Mouse (Mus musculus) ovary, postnatal 36 days (tissue): ENCODE results near the gene Kcnq4.

Experiments
- DNase-seq: peaks from one replicate; pipeline ENCODE4 v3.0.0; 2022; ENCODE audit warnings: low spot score, mixed read lengths

Gene Kcnq4

GRCm38 (mm10) chr4:120747941-120748866, at the start of gene Kcnq4:
Gene Kcnq4 (minus strand): TSS chr4:120748612.
- DNase-seq: no peak

DNA sequence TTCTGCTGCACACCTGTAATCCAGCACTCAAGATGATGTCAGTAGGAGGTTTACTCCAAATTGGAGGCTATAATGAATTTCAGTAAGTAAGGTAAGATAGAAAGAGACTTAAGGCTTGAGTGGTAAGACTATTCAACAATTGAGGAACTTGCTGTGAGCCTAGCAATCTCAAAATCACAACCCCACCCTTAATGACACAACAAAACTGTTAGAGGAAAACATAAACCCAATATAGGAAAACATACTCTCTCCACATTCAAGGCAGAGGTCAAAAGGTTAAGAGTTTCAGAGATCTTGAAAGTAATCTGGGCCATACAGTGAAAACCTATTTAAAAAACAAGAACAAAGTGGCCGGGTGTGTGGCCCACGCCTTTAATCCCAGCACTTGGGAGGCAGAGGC, 48.3 kb upstream of the Kcnq4 start:
- no peak for DNase-seq

DNA sequence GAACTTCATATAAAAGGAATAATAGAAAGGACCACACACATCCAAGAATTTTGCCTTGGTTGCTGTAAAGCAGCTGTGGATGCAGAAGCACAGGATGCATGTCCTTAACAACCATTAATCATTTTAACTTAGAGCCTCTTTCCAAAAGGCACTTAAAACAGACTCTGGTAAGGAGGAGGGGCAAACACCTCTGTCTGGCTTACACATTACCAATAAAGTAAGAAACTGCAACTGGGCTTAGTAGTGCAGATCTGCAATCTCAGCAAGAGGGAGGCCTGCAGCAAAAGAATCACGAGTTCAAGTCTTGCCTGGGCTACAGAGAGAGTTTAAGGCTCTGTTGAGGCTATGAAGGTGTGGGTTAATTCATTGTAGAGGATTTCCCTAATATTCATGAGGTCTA, 47.2 kb upstream of the Kcnq4 start:
- DNase-seq: no peak

DNA sequence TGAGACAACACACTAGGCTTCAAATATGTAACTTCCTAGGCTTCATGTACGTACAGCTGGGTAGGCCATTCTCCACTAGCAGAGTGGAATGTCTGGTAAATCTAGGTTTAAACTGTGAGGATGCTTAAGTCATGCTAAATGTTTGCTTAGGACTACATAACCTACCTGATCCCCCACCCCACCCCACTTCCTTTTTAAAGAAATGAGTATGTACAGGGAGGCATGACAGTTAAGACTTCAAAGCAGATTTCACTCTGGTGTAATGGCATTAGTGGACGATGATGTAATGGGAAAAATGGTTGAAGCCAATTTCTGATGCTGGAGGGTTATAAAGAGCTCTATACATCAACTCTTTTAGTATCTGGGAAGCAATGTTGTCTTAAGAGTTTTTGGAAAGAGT, 44.5 kb upstream of the Kcnq4 start:
- no peak for DNase-seq

- DNase-seq: no peak
These were observed 41.6 kb upstream of the Kcnq4 start for GRCm38 (mm10) chr4:120790027-120790426.

DNA sequence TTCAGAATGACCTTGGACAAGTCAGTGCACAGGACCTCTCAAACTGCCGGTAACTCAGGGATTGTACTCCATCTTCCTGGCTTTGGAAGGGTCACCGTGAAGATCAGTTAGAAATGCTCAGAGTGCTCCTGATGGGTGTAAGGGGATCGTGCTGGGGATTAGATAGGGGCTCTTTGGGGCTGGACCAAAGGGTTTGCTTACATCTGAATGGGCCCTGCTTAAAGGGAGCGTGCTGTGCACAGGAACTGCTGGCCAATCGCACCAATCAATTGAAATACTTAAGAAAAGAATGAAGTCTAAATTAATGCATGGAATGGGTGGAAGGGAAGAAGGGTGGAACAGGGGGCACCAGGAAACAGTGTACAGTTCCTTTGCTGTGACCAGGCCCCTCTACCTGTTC, 7.4 kb upstream of the Kcnq4 start:
- DNase-seq: no peak

DNA sequence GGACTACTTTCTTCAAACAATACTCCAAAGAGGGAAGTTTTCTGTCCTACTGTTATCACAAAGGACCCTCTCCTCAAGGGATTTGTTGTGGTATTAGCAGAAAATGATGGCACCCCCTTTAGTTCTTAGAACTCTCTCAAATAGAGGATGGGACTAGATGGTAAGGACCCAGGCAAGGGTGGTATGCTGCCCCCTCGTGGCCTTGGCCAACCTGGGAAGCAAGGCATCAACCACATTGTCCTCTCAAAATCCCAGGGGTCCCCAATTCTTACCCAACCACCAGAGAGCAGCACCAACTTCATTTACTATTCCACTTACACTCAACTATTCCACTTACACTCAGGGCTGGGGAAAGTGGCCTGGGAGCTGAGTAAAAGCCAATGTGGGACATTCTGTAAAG, 6.9 kb upstream of the Kcnq4 start:
- DNase-seq: peak; percentile 75

- DNase-seq: no peak
These were observed 1.2 kb upstream of the Kcnq4 start for GRCm38 (mm10) chr4:120749601-120750000.

GRCm38 (mm10) chr4:120747243-120747792, 1.1 kb downstream of the Kcnq4 start:
- peak; percentile 41 for DNase-seq

- peak; percentile 40 for DNase-seq
These were observed 1.8 kb downstream of the Kcnq4 start for GRCm38 (mm10) chr4:120746552-120747150.

DNA sequence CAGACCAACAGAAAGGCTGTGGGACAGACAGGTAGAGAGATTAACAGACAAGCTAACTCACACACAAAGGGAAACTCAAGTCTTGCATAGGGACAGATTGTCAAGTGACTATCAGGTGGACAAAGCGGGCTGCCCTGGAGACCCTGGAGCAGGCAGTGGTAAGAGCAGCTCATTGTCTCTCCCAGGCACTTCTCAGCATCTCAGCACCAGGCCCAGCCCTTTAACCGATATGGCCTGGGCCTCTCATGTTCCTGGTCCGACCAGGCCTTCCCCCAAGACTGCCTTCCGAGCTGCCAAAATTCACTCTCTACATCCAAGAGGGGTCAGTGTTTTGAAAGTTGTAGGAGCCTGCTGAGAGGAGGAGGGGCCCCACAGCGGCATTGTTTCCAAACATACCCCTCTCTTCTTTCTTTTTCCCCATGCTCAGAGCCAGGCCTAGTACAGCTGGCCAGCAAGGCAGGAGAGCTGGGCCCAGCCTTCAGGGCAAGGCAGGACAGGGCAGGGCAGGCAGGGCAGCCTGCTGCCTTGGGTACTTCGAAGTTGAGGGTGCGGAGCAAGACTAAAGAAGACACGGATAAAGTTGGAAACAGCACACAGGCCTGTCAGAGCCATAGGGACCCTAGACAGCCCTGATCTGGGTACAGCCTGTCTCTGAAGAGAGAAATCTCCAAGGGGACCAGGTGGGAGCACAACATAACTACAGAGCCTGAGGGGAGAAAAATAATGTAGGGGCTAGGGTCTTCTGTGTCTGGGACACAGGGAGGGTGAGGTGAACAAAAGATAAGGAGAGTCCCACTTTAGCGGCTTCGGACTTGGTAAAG, 2.5 kb downstream of the Kcnq4 start:
- DNase-seq: no peak

GRCm38 (mm10) chr4:120743636-120744035, 4.8 kb downstream of the Kcnq4 start:
- DNase-seq: no peak

DNA sequence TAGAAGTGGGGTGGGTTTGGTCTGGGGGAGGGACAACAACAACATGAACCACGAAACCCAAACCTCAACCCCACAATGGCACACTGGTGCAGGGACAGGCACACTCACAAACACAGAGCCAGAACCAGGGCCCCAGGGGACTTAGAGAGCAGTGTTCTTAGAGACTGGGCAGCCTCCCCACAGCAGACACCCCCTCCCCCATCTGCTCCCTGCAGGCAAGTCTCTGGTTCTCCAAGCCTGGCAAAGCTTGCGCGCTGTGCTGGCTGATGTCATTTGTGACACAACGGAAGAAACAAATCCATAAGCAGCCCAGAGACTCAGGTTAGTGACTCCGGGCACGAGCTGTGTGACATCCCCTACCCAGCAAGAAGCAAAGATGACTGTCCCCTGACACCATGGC, 7.1 kb downstream of the Kcnq4 start:
- DNase-seq: no peak

DNA sequence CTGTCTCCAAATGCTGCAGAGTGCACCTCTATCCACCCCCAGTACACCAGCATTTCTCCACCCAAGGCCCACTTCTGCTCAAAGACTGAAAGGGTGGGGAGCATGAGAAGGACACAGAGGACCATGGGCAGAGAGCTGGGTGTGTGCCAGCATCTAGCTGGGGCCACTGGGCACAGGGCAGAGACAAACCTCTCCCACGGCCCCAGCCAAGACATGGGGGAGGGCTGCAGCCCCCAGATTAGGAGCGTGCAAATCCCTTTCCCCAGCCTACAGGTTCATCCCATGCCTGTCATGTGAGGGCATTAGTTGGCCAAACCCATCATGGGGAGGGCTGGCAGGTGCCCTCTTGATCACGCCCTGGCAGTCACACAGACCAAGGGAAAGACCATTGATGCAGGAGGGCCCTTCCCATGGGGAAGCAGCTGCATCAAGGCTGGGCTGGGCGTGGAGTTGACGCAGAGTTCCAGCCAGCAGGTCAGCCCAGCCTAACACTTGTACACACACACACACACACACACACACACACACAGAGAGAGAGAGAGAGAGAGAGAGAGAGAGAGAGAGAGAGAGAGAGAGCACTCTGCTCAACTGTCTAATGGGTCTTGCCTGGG, 14.3 kb downstream of the Kcnq4 start:
- DNase-seq: no peak

GRCm38 (mm10) chr4:120732737-120733136, 15.7 kb downstream of the Kcnq4 start:
- DNase-seq: no peak

GRCm38 (mm10) chr4:120731030-120731644, 17.3 kb downstream of the Kcnq4 start:
- DNase-seq: peak; percentile 73

DNA sequence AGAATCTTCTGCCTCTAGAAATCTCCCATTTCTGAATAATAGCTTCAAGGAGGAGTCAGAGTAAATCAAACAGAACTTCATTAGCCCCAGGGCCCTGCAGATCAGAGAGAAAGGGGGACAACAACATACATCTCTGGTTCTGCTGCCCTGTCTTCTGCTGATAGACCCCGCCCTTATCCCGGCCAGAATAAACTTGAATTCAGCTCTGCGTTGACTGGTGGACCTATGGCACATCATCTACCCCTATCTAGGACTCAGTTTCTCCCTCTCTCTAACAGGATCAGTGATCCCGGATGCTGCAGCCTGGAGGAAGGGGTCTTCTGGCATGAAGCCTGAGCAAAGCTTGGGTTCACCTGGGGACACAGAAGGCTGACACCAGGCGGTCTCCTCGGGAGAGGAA, 17.8 kb downstream of the Kcnq4 start:
- DNase-seq: no peak

DNA sequence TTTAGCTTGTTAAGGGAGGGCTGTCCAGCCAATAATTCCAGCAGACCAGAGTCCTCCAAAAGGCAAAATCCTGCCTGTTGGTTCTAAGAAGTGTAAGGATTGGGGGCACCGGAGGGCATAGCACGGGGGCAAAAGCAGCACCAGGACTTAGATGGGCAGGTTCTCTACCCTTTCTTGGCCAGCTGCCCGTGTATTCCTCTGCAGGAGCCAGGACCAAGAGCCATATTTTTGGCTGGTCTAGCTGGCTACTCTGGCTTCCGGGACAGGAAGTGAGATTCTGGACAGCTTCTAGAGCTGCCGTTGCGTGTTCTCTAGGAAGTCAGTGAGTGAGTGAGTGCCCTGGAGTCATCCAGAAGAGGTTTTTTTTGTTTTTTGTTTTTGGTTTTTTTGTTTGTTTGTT, 18.3 kb downstream of the Kcnq4 start:
- no peak for DNase-seq

DNA sequence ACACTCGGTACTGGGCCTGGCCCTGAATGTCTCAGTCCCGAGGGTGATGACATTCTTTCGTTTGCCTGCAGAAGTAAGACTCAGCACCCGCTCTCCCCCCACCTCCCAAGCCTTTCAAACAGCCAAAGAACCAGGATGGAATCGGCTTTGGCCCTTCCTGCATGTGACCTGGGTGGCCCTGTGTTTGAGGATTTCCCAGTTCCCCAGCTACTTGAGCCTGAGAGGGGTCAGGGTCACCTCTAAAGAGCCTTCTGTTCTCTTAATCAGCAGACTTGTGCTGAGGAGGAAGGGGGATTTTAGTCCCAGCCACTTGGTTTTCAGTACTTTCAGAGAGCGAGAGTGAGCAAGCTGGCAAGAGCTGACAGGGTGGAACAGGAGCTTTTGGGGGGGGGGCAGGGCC, 19.0 kb downstream of the Kcnq4 start:
- no peak for DNase-seq

DNA sequence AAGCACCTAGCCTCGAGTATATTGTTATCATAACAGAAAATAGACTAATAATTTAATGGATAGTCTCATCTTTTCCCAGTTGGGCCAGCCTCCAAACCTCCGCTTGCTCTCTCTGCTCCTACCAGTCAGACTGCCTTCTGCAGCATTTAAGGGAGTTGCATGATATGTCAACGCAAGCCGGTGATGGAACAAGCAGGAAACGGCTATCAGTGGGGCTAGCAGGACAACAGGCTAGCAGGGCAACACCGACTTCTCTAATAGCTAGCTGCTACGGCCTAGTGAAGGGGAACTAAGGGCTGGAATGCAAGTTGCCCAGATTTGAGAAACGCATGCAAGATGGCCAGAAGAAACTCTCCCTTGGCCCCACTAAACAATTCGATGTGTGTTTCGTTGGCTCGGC, 20.6 kb downstream of the Kcnq4 start:
- DNase-seq: no peak

DNA sequence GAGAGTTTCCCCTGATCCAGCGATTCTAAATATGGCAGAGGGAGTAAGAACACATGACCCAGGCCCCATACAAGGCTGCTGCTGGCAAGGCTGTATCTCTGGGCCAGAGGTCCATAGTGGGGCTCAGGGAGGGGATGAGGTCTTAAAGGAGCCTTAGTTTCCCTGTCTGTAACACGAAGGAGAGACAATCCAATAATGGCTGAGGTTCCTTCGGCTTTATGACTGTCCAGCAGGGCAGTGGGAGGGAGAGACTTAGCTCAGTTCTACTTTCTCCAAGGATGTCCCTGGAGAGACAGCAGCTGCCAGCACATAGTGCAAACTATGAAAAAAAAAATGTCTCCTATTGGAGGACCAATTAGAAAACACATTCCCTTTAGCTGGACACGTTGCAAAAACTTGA, 22.2 kb downstream of the Kcnq4 start:
- no peak for DNase-seq
